Mouse (Mus musculus): ENCODE data around the gene 4930451I11Rik. TPM values are rescaled to one million over a fixed set of nuclear protein-coding genes. Genes with fewer than 3 reads are reported as not detected.
A peak's percentile ranks its signal among the peaks of the same experiment; 100 is the strongest.

4930451I11Rik gene
- polyA plus RNA-seq, 2 experiments from 2014 or later: not detected

DNA sequence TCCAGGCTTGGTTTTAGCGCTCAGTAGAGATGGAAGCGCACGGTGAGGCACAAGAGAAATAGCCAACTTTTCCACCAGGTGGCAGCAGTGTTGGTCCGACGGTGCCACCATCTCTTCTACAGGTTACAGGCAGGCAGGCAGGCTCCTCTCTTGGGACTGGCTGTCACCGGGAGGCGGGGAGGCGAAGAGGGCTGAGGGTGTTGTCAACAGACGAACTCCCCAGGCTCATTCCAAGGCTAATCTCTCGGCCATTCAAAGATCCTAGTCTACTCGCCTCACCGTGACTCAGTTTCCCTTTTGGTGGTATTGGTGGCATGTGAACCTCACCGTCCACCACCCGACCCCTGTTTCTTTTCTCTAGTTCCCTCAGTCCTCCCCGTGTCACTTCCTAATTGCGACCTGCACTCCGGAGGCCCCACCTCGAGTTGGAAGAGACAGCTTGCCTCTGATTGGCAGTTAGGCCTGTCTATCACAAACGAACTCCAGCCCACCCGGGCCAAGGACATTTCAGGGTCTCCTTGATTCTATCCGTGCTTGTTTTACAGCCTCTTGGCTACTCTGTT is 678 bp upstream of the 4930451I11Rik start:
- ATAC-seq: peak; percentile 85

GRCm38 (mm10) chr7:126825952-126826351 is 5.5 kb downstream of the 4930451I11Rik start:
- no peak for ATAC-seq

DNA sequence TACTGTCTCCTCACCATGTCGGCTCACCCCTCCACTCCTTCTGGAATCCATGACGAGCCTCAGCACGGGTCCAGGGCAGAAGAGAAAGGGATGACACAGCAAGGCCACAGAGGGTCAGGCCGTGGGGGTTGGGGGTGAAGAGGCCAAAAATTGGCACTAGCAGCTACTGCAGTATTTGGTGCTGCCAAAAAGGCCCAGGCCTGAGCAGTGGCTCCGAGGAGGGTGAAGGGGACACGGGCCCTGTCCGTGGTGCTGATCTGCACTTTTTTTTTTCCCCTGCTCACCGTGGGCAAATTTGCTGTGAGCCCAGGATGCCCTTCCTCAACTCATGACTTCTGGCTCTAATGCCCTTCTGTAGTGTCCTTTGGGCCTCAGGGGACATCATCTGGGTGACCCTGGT is 6.0 kb downstream of the 4930451I11Rik start:
- no peak for ATAC-seq

- ATAC-seq: no peak
These were observed 7.5 kb downstream of the 4930451I11Rik start for GRCm38 (mm10) chr7:126823940-126824339.

DNA sequence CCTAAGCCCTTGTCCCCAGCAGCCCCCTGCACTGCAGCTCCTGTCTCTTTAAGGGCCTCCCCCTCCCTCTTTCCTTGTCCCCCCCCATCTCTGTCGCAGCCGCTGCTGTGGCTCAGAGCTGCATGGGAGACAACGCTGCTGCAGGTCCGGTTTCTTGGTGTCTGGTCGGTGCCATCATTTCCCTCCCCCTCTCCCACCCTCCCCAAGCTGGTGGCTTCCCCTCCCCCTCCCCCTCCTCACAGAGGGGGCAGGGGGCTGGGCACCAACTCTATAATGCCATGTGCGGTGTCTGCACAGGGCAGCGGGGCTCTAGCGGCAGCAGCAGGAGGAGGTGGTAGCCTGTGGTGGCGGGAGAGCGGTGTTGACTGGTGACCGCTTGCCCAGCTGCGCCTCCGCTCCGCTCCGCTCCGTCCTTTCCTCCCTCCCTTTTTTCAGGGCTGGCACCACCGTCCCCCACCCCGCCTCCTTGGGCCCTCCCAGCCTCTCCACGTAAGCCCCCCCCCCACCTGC is 8.2 kb downstream of the 4930451I11Rik start:
- no peak for ATAC-seq

GRCm38 (mm10) chr7:126822741-126823140 is 8.7 kb downstream of the 4930451I11Rik start:
- no peak for ATAC-seq

DNA sequence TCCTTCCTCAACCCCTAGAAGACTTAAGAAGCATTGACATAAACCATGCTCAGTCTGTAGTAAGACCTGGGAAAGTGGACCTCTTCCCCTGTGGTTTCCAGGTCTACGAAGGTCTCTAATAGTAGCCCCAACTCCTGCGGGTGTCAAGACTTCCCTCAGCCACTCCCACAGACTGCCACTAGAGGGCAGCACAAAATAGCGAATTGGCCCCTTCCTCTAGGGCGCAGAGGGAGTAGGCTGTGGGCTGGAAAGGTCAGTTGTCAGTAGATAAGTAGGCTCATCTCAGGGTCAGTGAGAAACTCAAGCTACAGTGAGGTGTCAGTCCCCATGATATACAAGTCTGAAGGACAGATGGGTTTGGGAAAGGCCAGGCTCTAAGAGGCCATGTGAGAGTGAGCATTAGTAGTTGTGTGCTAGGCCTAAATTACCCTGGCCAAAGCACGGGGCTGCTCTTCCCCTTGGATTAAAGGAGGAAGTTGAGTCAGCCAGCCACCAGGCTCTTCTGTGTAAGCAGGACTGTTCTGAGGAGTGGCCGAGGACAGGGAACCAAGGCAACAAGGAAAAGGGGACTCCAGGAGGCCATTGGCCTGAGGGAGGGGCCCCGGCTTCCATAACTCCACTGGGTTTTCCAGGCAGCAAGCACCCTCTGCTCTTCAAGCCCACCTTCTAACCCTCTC is 9.5 kb downstream of the 4930451I11Rik start:
- ATAC-seq: peak; percentile 54

GRCm38 (mm10) chr7:126818818-126819217 is 12.6 kb downstream of the 4930451I11Rik start:
- ATAC-seq: no peak

DNA sequence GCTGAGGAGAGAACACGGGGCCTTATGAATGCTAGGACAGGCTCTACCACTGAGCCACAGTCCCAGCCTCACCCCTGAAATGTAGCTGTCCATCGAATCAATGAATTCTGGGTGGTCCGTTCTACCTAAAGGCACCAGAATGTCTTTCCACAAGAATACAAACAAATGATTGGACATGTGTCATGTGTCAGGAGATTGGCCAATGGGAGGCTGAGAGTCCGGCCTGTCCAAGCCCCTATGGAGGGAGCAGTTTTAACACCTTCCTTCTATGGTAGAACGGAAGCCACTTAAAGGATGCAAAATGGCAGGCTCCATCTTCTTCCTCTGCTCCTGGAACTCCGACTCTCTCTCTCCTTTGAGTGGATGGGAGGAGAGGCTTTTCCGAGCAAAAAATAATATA is 13.8 kb downstream of the 4930451I11Rik start:
- no peak for ATAC-seq

DNA sequence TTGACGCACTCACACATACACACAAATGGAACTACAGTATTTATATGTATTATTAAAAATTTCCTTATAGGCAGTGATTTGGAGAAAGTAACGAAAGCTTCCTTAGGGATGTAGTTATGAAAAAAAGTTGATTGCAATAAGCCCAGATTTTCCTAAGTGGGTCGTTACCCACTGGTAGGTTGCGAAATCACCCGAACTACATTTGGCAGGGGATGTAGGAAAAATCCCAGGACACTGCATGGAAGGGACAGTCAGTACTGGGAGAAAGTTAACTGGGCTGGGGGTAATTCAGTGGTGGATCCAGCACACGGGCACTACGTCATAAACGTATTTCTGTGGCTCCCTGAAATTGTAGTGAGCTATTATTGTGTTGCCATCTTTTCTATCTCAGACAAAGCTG is 14.9 kb downstream of the 4930451I11Rik start:
- ATAC-seq: no peak

GRCm38 (mm10) chr7:126815726-126816222 is 15.7 kb downstream of the 4930451I11Rik start:
- no peak for ATAC-seq

GRCm38 (mm10) chr7:126809723-126810369 is 21.6 kb downstream of the 4930451I11Rik start:
- no peak for ATAC-seq

DNA sequence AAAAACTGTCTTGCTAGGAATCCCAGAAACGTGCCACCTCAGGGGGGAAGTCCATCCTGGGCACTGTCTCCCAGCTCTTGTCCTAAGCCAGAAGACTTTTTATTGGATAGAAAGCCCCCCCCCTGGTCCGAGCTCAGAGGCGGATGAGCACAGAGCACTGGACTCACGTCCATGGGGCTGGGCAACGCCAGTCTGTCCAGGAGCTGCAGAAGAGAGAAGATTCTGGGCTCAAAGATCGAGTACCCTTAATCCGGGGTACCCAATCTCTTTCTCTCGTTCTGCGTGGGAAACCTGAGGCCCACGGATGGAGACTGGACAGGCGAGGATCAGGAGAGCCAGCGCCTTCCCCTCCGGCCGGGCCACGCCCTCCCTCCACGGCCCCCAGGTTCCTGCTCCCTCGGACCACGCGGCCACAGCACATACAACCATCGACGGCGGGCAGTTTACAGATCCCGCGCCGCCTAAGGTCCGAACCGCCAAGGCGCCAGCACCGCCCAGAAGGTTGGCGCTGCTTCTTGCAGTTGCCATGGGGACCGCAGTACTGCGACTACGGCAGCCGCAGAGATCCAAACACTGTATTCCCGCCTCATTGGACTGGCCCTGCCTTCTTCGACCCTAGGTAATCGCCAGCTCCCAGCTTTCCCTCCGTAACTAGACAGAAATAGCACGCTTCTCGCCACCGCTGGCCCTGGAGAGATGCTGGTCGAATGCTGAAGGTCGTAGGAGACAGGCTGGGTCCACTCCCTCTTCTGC is 22.6 kb downstream of the 4930451I11Rik start:
- ATAC-seq: no peak

DNA sequence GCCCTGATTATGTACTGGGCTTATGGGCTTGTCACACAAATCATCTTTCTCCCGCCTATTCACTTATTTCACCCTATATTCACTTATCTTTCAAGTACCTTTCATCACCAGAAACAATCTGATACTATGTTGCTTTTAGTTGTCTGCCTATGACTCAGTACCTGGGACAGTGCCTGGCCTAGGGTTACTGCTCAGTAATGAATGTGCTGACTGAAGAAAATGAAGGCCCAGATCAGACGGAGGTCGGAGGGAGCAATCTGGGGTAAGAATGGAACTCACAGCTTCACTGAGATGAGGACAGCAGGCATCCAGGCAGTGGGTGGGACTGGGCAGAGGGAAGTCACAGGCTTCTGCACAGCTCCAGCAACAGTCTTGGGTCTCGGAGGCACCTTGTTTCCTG is 24.0 kb downstream of the 4930451I11Rik start:
- ATAC-seq: no peak

DNA sequence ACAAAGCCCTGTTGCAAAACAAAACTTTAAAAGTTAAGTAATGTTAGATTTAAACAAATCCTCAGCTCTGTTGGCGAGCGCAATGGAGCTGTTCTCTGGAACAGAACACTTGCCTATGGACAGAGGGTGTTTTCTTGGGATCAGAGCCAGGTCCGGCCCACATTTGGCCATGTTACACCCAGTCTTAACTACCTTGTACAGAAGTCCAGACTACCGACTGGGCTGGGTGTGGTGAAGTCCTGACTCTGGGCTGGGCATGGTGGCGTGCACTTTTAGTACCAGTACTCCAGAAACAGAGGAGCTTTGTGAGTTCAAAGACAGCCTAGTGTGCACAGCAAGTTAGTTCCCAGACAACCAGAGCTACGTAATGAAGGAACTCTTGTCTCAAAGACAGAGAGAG is 24.5 kb downstream of the 4930451I11Rik start:
- no peak for ATAC-seq

DNA sequence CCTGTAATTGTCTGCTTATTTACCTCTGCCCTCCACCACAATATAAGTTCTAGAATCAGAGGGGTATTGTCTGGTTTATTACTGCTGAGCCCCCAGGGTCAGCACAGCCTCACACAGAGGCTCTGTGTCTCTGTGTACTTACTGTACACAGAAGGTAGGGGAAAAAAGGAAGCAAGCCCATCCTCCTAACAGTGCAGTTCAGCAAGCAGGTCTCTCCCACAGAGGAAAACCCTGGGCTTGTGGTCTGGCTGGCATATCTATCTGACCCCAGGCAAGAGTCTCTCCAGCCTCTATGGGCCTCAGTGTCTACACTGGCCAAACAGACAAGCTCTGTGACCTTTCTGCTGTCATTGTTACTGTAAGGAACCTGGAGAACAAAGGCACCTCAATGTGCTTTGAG is 27.7 kb downstream of the 4930451I11Rik start:
- no peak for ATAC-seq

DNA sequence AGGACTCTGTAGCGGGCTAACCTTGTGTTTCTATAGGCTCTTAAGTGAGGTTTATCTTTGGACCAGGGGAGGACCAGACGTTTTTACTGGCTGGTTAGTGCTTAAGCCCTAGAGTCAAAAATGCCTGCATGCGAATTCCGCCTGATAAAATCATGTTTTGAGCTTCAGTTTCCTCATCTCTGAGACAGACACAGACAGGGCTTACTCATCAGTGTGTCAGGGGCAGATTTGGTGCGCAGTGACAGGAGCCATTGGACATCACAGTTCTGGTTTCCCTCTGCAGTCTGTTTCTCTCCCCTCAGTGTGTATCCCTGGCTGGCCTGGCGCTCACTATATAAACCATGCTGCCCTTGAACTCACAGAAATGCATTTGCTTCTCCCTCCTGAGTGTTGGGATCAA is 28.3 kb downstream of the 4930451I11Rik start:
- ATAC-seq: no peak

DNA sequence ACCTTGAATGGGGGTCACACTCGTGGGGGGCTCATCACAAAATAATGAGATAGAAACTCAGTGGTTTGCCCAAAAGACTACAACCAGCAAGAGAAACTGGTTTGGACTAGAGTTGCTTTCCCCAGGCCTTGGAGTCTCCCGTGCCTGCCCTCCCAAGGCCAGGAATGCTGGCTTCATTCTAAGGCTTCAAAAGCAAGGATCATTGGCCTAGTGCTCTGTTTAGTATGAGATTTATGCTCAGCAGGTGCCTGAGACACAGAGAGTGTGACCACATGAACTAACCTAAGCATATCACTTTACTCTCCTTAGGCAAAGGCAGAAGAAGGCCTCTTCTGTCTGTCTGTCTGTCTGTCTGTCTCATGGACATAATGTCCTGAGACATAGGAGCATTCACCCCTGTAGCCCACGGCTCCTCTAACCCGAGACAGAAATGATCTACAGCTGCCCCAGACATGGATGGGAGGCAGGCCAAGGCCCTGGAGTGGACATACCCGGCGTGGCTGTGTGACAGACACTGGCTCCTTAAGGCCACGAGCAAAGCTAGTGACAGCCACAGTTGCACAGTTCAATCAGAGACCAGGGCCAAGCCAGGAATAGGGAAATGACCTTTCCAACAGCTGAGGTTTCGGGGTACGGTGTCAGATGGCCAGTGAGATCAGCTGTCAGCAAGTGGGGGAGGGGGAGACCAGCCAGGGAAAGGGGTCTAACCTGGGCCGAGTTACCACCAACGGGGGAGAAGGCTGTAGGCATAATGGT is 29.1 kb downstream of the 4930451I11Rik start:
- no peak for ATAC-seq

DNA sequence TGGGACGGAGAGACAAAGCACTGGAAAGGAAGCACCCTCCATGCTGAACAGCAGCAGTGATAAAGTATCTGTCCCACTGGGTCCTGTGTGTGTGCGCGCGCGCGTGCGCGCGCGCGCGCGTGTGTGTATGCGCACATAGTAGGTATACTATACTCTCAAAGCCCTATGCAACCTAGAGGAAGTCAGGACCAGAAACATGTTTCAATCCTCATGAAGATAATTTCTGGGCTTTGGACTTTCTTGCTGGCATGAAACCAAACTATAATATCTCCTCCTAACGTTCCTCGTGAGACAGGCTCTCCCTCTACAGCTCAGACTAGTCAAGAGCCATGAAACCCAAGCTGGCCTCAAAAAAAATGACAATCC is 30.4 kb downstream of the 4930451I11Rik start:
- no peak for ATAC-seq

- ATAC-seq: no peak
These were observed 31.0 kb downstream of the 4930451I11Rik start for GRCm38 (mm10) chr7:126800269-126801056.
